Mouse (Mus musculus): ENCODE measurements around the gene Olfr722. TPM values are rescaled to one million over a fixed set of nuclear protein-coding genes. Genes with fewer than 3 reads are reported as not detected.

Gene Olfr722
- not detected in 2 replicates for polyA plus RNA-seq (2012; rRNA removed; ENCODE audit: low replicate concordance)

DNA sequence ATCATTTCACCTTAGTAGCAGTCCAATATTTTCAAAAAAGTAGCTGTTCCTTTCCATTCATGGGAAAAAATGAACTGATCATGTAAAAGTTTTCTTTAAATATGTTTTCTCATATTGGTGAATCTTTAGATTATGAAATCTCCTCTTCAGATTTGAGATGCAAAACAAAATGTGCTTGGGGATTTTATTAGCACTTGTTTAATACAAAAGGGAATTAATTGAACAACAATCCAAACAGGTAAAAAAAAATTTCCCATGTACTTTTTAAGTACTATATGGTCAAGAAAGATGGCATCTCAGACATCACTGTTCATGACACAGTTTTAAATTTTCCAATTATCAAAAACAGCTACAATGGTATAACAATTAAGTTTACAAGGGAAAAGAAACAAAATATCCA is at the start of gene Olfr722:
Gene Olfr722 (minus strand): TSS at position 101 of the 400 bp plus-strand sequence.

DNA sequence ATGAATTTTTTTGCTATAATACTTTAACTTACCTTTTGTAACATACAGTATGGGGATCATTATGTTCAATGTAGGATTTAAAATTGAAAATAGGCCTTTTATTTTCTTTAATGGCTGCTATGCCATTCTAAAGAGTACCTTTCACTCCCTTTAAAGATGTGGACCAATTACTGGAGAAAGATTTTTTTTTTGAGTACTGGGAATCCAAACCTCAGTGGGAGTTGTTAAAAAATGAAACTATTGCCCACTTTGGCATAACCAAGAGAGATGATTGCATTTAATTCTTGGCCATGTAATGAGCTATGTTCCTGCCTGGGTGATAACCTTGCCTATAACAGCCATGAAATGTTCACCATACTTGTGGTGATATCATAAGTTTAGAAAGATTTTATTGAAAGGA is 29.9 kb upstream of the Olfr722 start, which contains the start of gene Olfr723:
Gene Olfr723 (minus strand): TSS at position 101 of the 400 bp plus-strand sequence.

Other genes starting within 250 kb of the Olfr722 start
- 0.20 and 1.1 TPM in 2 replicates for gene Armh4, start 118.6 kb downstream of the Olfr722 start, polyA plus RNA-seq (2012; rRNA removed; ENCODE audit: low replicate concordance)
- not detected in 2 replicates for gene Olfr723, start 29.8 kb upstream of the Olfr722 start, polyA plus RNA-seq (2012; rRNA removed; ENCODE audit: low replicate concordance)
- not detected in 2 replicates for gene Olfr724, start 61.3 kb upstream of the Olfr722 start, polyA plus RNA-seq (2012; rRNA removed; ENCODE audit: low replicate concordance)
- gene Olfr725, start 138.4 kb upstream of the Olfr722 start, polyA plus RNA-seq (2012; rRNA removed; ENCODE audit: low replicate concordance), result not detected in 2 replicates
- not detected in 2 replicates for gene Olfr726, start 189.0 kb upstream of the Olfr722 start, polyA plus RNA-seq (2012; rRNA removed; ENCODE audit: low replicate concordance)
- not detected in 2 replicates for gene Olfr727, start 221.2 kb upstream of the Olfr722 start, polyA plus RNA-seq (2012; rRNA removed; ENCODE audit: low replicate concordance)
- not detected in 2 replicates for gene Olfr728, start 240.7 kb upstream of the Olfr722 start, polyA plus RNA-seq (2012; rRNA removed; ENCODE audit: low replicate concordance)